Mouse (Mus musculus) lung, adult 2 months (tissue): ENCODE data around the gene Klhl20.

ENCODE experiments used
- CTCF ChIP-seq: fragments of 200-500 bp; IDR thresholded peaks from 2 replicates; pipeline ENCODE4 v1.5.1; 2011; ENCODE audit warnings: mild to moderate bottlenecking, low read length, control low read depth; ENCODE audit not compliant: insufficient read depth
- POLR2A ChIP-seq: fragments of 200-500 bp; IDR thresholded peaks from 2 replicates; pipeline ENCODE4 v1.6.1; 2011; ENCODE audit warnings: low read depth, mild to moderate bottlenecking, control low read depth, low read length, borderline replicate concordance; ENCODE audit errors: extremely low read depth

DNA sequence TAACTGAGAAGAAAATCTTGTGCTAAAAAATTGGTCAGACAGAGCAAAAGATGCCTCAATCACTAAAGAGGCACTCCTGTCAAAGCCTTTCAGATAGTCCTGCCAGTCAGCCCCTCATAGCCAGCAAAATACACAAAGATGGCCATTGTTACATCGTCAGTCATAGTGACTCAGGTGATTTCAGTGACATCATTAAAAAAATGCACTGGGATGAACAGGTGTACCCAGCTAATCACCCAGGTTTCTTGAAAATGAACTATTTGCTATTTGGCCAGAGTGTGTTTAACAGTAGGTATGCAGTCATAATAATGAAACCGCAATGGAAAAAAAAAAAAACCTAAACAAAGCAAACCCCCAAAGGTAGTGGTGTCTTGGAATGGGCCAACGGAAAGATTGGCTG, 27.9 kb upstream of the Klhl20 start, which contains the start of gene Tex50:
- no peak for TF ChIP-seq CTCF
- TF ChIP-seq POLR2A = no peak
